Mouse (Mus musculus): ENCODE results near the gene Prr11.
A peak's percentile ranks its signal among the peaks of the same experiment; 100 is the strongest.
"Not testable (repeated sequence)": the region's sequence is repeated elsewhere in the genome, so short reads cannot be mapped to it uniquely, and the experiment has no call there.

Gene Prr11

GRCm38 (mm10) chr11:87108409-87108754, at the start of gene Prr11:
Gene Prr11, minus strand, starts transcription at chr11:87108708.
- DNase-seq: no peak

GRCm38 (mm10) chr11:87158012-87158411, 49.5 kb upstream of the Prr11 start:
- no peak for DNase-seq

GRCm38 (mm10) chr11:87136233-87136632, 27.7 kb upstream of the Prr11 start:
- DNase-seq: no peak

GRCm38 (mm10) chr11:87126824-87127816, 18.6 kb upstream of the Prr11 start, which contains the start of gene Trim37:
Gene Trim37, plus strand, starts transcription at chr11:87127077.
- DNase-seq: peak; percentile 84 to 87

- no peak for DNase-seq
Observed at GRCm38 (mm10) chr11:87126281-87126823, 17.8 kb upstream of the Prr11 start.

- DNase-seq: no peak
Observed at GRCm38 (mm10) chr11:87125562-87125961, 17.1 kb upstream of the Prr11 start.

- DNase-seq: no peak
Observed at GRCm38 (mm10) chr11:87121864-87122263, 13.4 kb upstream of the Prr11 start.

GRCm38 (mm10) chr11:87110172-87110909, 1.8 kb upstream of the Prr11 start:
- DNase-seq: no peak

GRCm38 (mm10) chr11:87109519-87110171, 1.1 kb upstream of the Prr11 start:
- DNase-seq: no peak

- DNase-seq: peak; percentile 98 to 100
Observed at GRCm38 (mm10) chr11:87108755-87109518, 429 bp upstream of the Prr11 start, which contains the start of gene Ska2. Gene Ska2, plus strand, starts transcription at chr11:87109234.

GRCm38 (mm10) chr11:87087142-87087541, 21.4 kb downstream of the Prr11 start:
- DNase-seq: no peak

GRCm38 (mm10) chr11:87086290-87086984, 22.1 kb downstream of the Prr11 start, which contains the start of gene Smg8:
Gene Smg8, minus strand, starts transcription at chr11:87086774.
- DNase-seq: peak; percentile 79 to 83

GRCm38 (mm10) chr11:87085461-87085860, 23.0 kb downstream of the Prr11 start:
- no peak for DNase-seq

GRCm38 (mm10) chr11:87083712-87084111, 24.8 kb downstream of the Prr11 start:
- no peak for DNase-seq

- peak; percentile 56 to 69 for DNase-seq
Observed at GRCm38 (mm10) chr11:87073866-87074440, 34.6 kb downstream of the Prr11 start, which contains the start of gene Gdpd1. Gene Gdpd1, minus strand, starts transcription at chr11:87074062.

GRCm38 (mm10) chr11:87073343-87073865, 35.1 kb downstream of the Prr11 start:
- peak; percentile 23 to 53 for DNase-seq

GRCm38 (mm10) chr11:87062087-87062486, 46.4 kb downstream of the Prr11 start:
- no peak for DNase-seq

GRCm38 (mm10) chr11:87060410-87060809, 48.1 kb downstream of the Prr11 start:
- DNase-seq: no peak

- no peak for DNase-seq
Observed at GRCm38 (mm10) chr11:87056286-87056685, 52.2 kb downstream of the Prr11 start.

GRCm38 (mm10) chr11:87048900-87049299, 59.6 kb downstream of the Prr11 start:
- not testable (repeated sequence) for DNase-seq

Data from kidney, adult 8-10 months (tissue).